Mouse (Mus musculus) liver, embryonic 11.5 days (tissue): ENCODE results near the gene Gper1. TPM values are rescaled to one million over a fixed set of nuclear protein-coding genes. Genes with fewer than 3 reads are reported as not detected.

Experiments used
- ATAC-seq: fragments of 200-750 bp; cut with Nextera tagmentation; replicated peaks from 2 replicates; pipeline ENCODE4 v1.8.0; 2017; ENCODE audit warnings: moderate number of reproducible peaks, mild to moderate bottlenecking, moderate TSS enrichment, moderate library complexity; ENCODE audit not compliant: low FRiP score
- DNase-seq: peaks from one replicate; pipeline ENCODE4 v3.0.0-alpha.2; 2017; ENCODE audit warnings: low spot score
- H3K27ac ChIP-seq: fragments of 300-500 bp; sonication (generic); 2 replicates; pipeline ENCODE4 v1.5.1; 2014; ENCODE audit warnings: mild to moderate bottlenecking, low read depth, low read length, control low read depth
- H3K27me3 ChIP-seq: fragments of 300-500 bp; sonication (generic); replicated peaks from 2 replicates; pipeline ENCODE4 v1.6.1; 2014; ENCODE audit warnings: low read length, mixed read lengths; ENCODE audit not compliant: control insufficient read depth, insufficient read depth
- H3K36me3 ChIP-seq: fragments of 300-500 bp; sonication (generic); 2 replicates; pipeline ENCODE4 v1.6.1; 2014; ENCODE audit warnings: mild to moderate bottlenecking, low read length, moderate library complexity, mixed read lengths; ENCODE audit not compliant: control insufficient read depth, insufficient read depth
- H3K4me1 ChIP-seq: fragments of 300-500 bp; sonication (generic); replicated peaks from 2 replicates; pipeline ENCODE4 v1.6.1; 2014; ENCODE audit warnings: low read length, mixed read lengths; ENCODE audit not compliant: control insufficient read depth, insufficient read depth
- H3K4me2 ChIP-seq: fragments of 300-500 bp; sonication (generic); 2 replicates; pipeline ENCODE4 v1.6.1; 2014; ENCODE audit warnings: mild to moderate bottlenecking, control low read depth, moderate library complexity
- H3K4me3 ChIP-seq: fragments of 300-500 bp; sonication (generic); 2 replicates; pipeline ENCODE4 v1.5.1; 2014; ENCODE audit warnings: low read depth, low read length, control low read depth
- H3K9ac ChIP-seq: fragments of 300-500 bp; sonication (generic); 2 replicates; pipeline ENCODE4 v1.6.1; 2014; ENCODE audit warnings: low read depth, low read length, control low read depth
- H3K9me3 ChIP-seq: fragments of 300-500 bp; sonication (generic); 2 replicates; pipeline ENCODE4 v1.6.1; 2016; ENCODE audit warnings: low read length, inconsistent platforms, mixed read lengths; ENCODE audit not compliant: control insufficient read depth
- WGBS: fragments of 180-500 bp; shearing (Covaris S2); extraction: QIAGEN DNeasy Blood & Tissue Kit; methylation state at CpG from one replicate; pipeline ENCODE4 v1.1.7; 2014; 5-methylcytosine and 5-hydroxymethylcytosine counted together
- polyA plus RNA-seq: library from polyadenylated mRNA; unstranded; fragments of >200 nt; fragmentation: Nextera tagmentation; extraction: Ambion mirVana; gene quantifications from 2 replicates; pipeline ENCODE4 v1.2.1, GENCODE M21; 2014

The Gper1 gene
- polyA plus RNA-seq = 0.38 and 0.58 TPM in 2 replicates

DNA sequence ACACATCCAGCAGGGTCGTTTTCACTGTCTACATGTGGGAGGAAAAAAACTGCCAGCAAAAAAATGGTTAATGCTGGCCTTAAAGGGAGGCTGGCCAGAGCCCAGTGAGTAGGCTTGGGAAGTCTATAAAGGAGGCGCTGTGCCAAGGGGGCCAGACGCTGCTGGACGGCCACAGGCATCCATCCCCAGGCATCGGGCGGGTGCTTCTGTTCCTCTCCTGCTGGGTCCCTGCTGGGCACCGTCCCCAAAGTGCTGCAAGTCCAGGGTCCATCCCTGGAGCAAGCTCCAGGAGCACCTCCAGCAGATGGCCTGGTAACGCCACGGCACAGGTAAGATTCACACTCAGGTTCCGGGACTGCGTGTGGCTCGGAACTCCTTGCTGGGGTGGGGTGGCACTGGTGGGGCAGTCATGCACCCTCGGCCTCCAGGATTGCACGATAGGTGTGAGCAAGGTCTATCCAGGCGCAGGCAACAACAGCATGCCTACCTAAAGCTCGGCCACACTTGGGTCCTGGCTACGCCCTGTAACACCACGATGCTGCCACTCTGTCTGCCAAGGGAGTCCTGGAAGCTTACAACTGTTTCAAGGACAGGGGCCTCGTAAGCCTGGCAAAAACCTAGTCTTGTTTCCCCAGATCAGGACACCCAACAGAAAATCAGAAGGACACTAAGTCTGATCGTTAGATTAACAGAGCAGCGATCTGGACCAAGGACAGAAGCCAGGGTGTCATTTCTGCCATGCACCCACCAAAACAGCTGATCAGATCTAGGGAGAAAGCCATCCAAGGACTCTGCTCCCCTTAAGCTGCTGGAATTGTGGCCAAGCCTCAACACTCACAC is at the start of gene Gper1:
Gene Gper1 (plus strand): TSS at position 126 of the 840 bp plus-strand sequence.
- H3K4me1 ChIP-seq = 0 out of 2 replicates have a peak, but pooled peaks cover 2% of the 10 kb centered on the region
- H3K4me2 ChIP-seq = no peak within 1 kb of the TSS
- H3K9ac ChIP-seq = no peak within 1 kb of the TSS; the same call in 1 of the 2 replicates
- DNase-seq (no peak), ATAC-seq (no peak)
- no peak within 1 kb of the TSS for H3K27ac ChIP-seq
- H3K4me3 ChIP-seq = no peak within 1 kb of the TSS
- H3K36me3 ChIP-seq = no peaks in the 10 kb centered on the region
- H3K9me3 ChIP-seq = no peaks in the 10 kb centered on the region
- H3K27me3 ChIP-seq = no peaks in the 10 kb centered on the region
- 74% methylated on average over 21 of the region's 21 CpGs for WGBS

DNA sequence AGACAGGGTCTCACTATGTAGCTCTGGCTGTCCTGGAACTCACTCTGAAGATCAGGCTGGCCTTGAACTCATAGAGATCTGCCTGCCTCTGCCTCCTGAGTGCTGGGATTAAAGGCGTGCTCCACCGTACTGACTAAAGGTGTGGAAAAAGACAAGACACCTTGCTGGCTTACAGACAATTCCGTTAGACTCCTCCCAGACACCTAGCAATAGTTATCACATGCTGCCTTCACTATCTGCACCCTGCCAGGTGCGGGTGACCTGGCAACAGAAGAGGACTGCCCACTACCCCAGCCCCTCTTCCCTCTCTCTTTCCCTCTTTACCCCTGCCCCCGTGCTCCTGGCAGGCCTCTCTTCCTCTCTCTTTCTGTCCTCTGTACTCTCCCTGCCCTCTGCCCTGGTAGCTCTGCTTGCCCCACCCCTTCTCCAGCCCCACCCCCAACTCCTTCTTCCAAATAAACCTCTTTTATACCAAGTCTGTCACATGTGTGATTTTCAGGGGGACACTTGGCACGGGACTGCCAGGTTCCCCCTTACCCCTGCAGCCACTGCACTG is 49.0 kb upstream of the Gper1 start:
- Histone ChIP-seq H3K9ac (no peak overlapping the region), H3K4me3 (no peak overlapping the region), H3K27ac (peak overlapping the region; percentile 19; the same call in 1 of the 2 replicates), H3K27me3 (no peaks in the 10 kb centered on the region), H3K36me3 (no peaks in the 10 kb centered on the region), H3K4me2 (no peak overlapping the region), H3K9me3 (no peaks in the 10 kb centered on the region), H3K4me1 (peaks cover 91% of the 10 kb centered on the region)
- WGBS = 60% methylated on average over 6 of the region's 6 CpGs
- ATAC-seq = no peak
- no peak for DNase-seq

DNA sequence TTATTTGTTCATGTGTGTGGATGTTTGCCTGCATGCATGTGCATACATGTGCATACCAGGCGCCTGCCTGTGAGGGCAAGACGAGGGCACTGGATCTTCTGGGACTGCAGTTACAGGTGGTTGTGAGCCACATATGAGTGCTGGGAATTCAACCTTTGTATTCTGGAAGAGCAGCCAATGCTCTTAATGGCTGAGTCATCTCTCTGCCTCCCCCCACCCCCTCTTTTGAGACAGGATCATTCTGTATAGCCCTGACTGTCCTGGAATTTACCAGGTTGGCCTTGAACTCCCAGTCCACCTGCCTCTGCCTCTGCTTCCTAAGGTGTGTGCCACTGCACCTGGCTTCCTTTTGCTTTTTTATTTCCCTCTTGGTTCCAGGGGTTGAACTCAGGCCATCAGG is 48.1 kb upstream of the Gper1 start:
- Histone ChIP-seq H3K27me3 (no peaks in the 10 kb centered on the region), H3K4me3 (no peak overlapping the region), H3K36me3 (no peaks in the 10 kb centered on the region), H3K9me3 (no peaks in the 10 kb centered on the region), H3K27ac (no peak overlapping the region), H3K9ac (0 out of 2 replicates have a peak overlapping the region, but pooled peaks have one; percentile 23), H3K4me1 (peaks cover 93% of the 10 kb centered on the region), H3K4me2 (no peak overlapping the region)
- no peak for ATAC-seq
- WGBS = 79% methylated on average over 2 of the region's 2 CpGs
- DNase-seq = no peak

GRCm38 (mm10) chr5:139377468-139378270 is 45.3 kb upstream of the Gper1 start, which contains the start of gene Gpr146:
Gene Gpr146 (plus strand): TSS chr5:139377697.
- ATAC-seq (peak; percentile 30; the same call in 1 of the 2 replicates), DNase-seq (no peak)
- WGBS = 34% methylated on average over 18 of the region's 18 CpGs
- no peaks in the 10 kb centered on the region for H3K9me3 ChIP-seq
- peak within 1 kb of the TSS; percentile 76 for H3K4me2 ChIP-seq
- H3K9ac ChIP-seq = peak within 1 kb of the TSS; percentile 80
- peak within 1 kb of the TSS; percentile 75 for H3K4me3 ChIP-seq
- peaks cover 85% of the 10 kb centered on the region for H3K4me1 ChIP-seq
- no peaks in the 10 kb centered on the region for H3K36me3 ChIP-seq
- no peaks in the 10 kb centered on the region for H3K27me3 ChIP-seq
- H3K27ac ChIP-seq = peak within 1 kb of the TSS; percentile 99

DNA sequence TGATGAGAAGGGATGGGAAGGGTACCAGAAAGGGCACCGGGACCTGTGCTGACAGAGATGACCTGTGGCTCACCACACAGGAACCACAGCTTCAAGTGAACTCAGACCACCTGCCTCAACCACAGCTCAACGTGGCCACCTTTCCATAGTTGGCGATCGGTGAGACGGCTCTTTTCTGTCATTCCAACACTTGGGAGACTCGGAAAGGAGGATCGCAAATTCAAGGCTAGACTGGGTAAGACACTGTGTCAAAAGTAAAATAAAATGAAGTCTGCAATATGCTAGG is 44.7 kb upstream of the Gper1 start:
- peak overlapping the region; percentile 76 for H3K4me2 ChIP-seq
- H3K9me3 ChIP-seq = no peaks in the 10 kb centered on the region
- no peak for DNase-seq
- ATAC-seq = no peak
- no peaks in the 10 kb centered on the region for H3K36me3 ChIP-seq
- WGBS = 68% methylated on average over 7 of the region's 7 CpGs
- H3K4me3 ChIP-seq = peak overlapping the region; percentile 75
- peak overlapping the region; percentile 44 for H3K9ac ChIP-seq
- H3K27ac ChIP-seq = peak overlapping the region; percentile 99
- H3K27me3 ChIP-seq = no peaks in the 10 kb centered on the region
- H3K4me1 ChIP-seq = peaks cover 85% of the 10 kb centered on the region

GRCm38 (mm10) chr5:139378986-139379629 is 43.8 kb upstream of the Gper1 start:
- peak overlapping the region; percentile 75 for H3K4me3 ChIP-seq
- DNase-seq (no peak), ATAC-seq (no peak)
- H3K27me3 ChIP-seq = no peaks in the 10 kb centered on the region
- H3K4me1 ChIP-seq = peaks cover 87% of the 10 kb centered on the region
- peak overlapping the region; percentile 99 for H3K27ac ChIP-seq
- H3K36me3 ChIP-seq = no peaks in the 10 kb centered on the region; the same call in 1 of the 2 replicates
- no peaks in the 10 kb centered on the region for H3K9me3 ChIP-seq
- H3K4me2 ChIP-seq = peak overlapping the region; percentile 76
- 20% methylated on average over 21 of the region's 21 CpGs for WGBS
- H3K9ac ChIP-seq = peak overlapping the region; percentile 80

DNA sequence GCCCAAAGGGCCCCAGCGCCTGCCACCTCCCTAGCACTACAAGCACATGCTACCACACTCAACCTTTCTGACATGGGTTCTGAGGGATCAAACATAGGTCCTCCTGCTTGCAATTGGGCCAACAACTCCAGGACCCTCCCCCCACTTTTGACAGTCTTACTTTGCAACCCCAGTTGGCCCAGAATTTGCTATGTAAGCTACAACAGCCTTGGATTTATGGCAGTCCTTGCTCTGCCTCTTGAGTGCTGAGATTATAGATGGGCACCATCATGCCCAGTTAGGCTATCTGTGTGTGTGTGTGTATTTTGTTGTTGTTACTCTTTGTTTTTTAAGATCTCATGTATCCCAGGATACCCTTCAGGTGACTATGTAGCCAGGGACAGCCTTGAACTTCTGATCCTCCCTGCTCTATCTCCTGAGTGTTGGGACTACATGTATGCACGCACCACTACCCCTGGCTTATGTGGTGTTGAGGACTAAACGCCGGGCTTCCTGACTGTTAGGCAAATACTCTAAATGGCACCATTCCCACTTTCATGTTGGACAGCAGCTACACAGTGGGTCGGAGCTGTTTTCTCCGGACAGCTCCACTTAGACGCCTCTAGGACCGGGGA is 43.1 kb upstream of the Gper1 start:
- Histone ChIP-seq H3K27me3 (no peaks in the 10 kb centered on the region), H3K9me3 (no peaks in the 10 kb centered on the region), H3K36me3 (no peaks in the 10 kb centered on the region; the same call in 1 of the 2 replicates), H3K27ac (peak overlapping the region; percentile 99), H3K9ac (peak overlapping the region; percentile 80), H3K4me3 (peak overlapping the region; percentile 75), H3K4me1 (peaks cover 87% of the 10 kb centered on the region), H3K4me2 (peak overlapping the region; percentile 76)
- WGBS = 11% methylated on average over 8 of the region's 8 CpGs
- no peak for DNase-seq
- ATAC-seq = peak; percentile 4; the same call in 1 of the 2 replicates
